Mouse (Mus musculus): ENCODE measurements at regions not wholly inside any gene's neighbourhood (a gene's known extent, or its start where the extent isn't known, plus 50 kb on each side); places are given as distances from the start of the nearest gene placed in this dataset.
"Not testable (repeated sequence)": the region's sequence is repeated elsewhere in the genome, so short reads cannot be mapped to it uniquely, and the experiment has no call there.

GRCm38 (mm10) chr5:129386671-129387070, 114.3 kb upstream of the Sfswap start:
- TF ChIP-seq CTCF, EP300 (IDR thresholded peaks at IDR 0.05): not testable (repeated sequence)

Measured in lung, postnatal 0 days (tissue).